Comparison of ENCODE assay signal across 8 mouse cellular contexts in genomic region chr4:86611524-86612288, GRCm38 (mm10). TPM values are rescaled to one million over a fixed set of nuclear protein-coding genes. Genes with fewer than 3 reads are reported as not detected.
DNase-seq lines count a peak whose midpoint lies in the region; ATAC-seq and TF ChIP-seq lines count a peak whose summit lies in the region.

Gene Haus6 (minus strand): TSS chr4:86612055.

- peak; percentile 76 to 89 for DNase-seq in gastrocnemius, adult 8-10 months (ENCODE audit: low spot score in 2 of 2)
- peak; percentile 95 for DNase-seq in hindlimb bud, embryonic 11.5 days (ENCODE audit: extremely low spot score, low read depth, low spot score)
- peak; percentile 76 to 96 for DNase-seq in left cerebral cortex, adult 8-10 months (ENCODE audit: low spot score in 2 of 2)
- DNase-seq in right cerebral cortex, postnatal 10 days (ENCODE audit: low spot score in 2 of 2), result peak; percentile 96 to 97
- DNase-seq in urinary bladder, postnatal 25 days (ENCODE audit: low spot score), result peak; percentile 83

- H3K36me3 ChIP-seq in megakaryocyte, embryonic 14.5 days (replicated peaks; ENCODE audit: low read length), result peaks cover 16% of the 10 kb centered on the region

- H3K9me3 ChIP-seq in megakaryocyte, embryonic 14.5 days, result no peaks in the 10 kb centered on the region

- peak; percentile 65; the same call in 1 of the 2 replicates for TF ChIP-seq POLR2A in cortical plate, adult 2 months (IDR thresholded peaks at IDR 0.05; ENCODE audit: extremely low read depth, insufficient read depth, low read length)

- ATAC-seq in activated CD4-positive, CD25-positive, alpha-beta regulatory T cell, adult 4 months, result peak; percentile 99

- peak within 1 kb of the TSS; percentile 76 for H3K4me3 ChIP-seq in cortical plate, adult 2 months (ENCODE audit: insufficient read depth, low read length)
- H3K4me3 ChIP-seq in megakaryocyte, embryonic 14.5 days (replicated peaks), result peak within 1 kb of the TSS; percentile 100

- no peak for TF ChIP-seq CTCF in cortical plate, adult 2 months (IDR thresholded peaks at IDR 0.05; ENCODE audit: extremely low read depth, insufficient read depth, low read length)

- no peaks in the 10 kb centered on the region for H3K27me3 ChIP-seq in megakaryocyte, embryonic 14.5 days (replicated peaks)

- no peaks in the 10 kb centered on the region for H3K4me1 ChIP-seq in cortical plate, adult 2 months (ENCODE audit: control insufficient read depth, insufficient read depth, low read length)
- H3K4me1 ChIP-seq in megakaryocyte, embryonic 14.5 days, result peaks cover 26% of the 10 kb centered on the region

- no peak within 1 kb of the TSS for H3K27ac ChIP-seq in cortical plate, adult 2 months (ENCODE audit: insufficient read depth, low read length)

RNA-seq across cellular contexts. Expression of gene Haus6, which starts in this region (rescaled TPM):
- polyA plus RNA-seq in activated CD4-positive, CD25-positive, alpha-beta regulatory T cell, adult 4 months (2017; shearing (Covaris generic)), result 10 to 100 TPM; 17.1 to 17.2 TPM
- 3.4 and 3.5 TPM in 2 replicates for polyA plus RNA-seq in cortical plate, adult 2 months (2012; rRNA removed)
- 1 to 10 TPM; 6.1 to 9.4 (median 6.6) TPM for total RNA-seq in gastrocnemius, adult 8-10 months (2022)
- total RNA-seq in left cerebral cortex, adult 8-10 months (2022), result 10 to 100 TPM in 3 of 4 experiments, 1 to 10 TPM in 1; 9.0 to 11.0 (median 10.5) TPM
- 1.0 and 5.8 TPM in 2 replicates for polyA plus RNA-seq in megakaryocyte, embryonic 14.5 days (2012; ENCODE audit: insufficient read depth, low replicate concordance)
